Mouse (Mus musculus): ENCODE data around the gene Myom3. TPM values are rescaled to one million over a fixed set of nuclear protein-coding genes. Genes with fewer than 3 reads are reported as not detected.

Gene Myom3
- polyA plus RNA-seq, 1 experiment from 2014 or later = 0.13 TPM

DNA sequence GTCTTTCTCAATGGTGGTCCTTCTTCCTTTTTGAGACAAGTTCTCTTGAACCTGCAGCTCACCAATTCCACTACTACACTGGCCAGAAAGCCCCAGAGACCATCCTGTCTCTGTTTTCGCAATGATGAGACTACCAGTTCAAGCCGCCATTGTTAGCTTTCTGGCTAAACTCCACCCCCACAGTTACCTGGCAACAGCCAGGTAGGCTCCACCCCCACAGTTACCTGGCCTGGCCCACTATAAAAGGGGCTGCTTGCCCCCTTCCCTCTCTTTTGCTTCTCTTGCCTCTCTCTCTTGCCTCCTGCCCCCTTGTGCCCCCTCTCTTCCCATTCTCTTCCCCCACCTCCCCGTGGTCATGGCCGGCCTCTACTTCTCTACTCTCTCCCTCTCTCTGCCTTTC is 62.3 kb downstream of the Myom3 start:
- 89% methylated on average over 4 of the region's 4 CpGs for WGBS
- Histone ChIP-seq H3K4me1 (replicated peaks) (0 out of 2 replicates have a peak, but pooled peaks cover 2% of the 10 kb centered on the region), H3K4me2 (no peak overlapping the region), H3K9me3 (no peaks in the 10 kb centered on the region), H3K36me3 (no peaks in the 10 kb centered on the region), H3K9ac (no peak overlapping the region), H3K27me3 (no peaks in the 10 kb centered on the region), H3K4me3 (no peak overlapping the region), H3K27ac (no peak overlapping the region)
- no peak for ATAC-seq (ENCODE audit: low FRiP score)

DNA sequence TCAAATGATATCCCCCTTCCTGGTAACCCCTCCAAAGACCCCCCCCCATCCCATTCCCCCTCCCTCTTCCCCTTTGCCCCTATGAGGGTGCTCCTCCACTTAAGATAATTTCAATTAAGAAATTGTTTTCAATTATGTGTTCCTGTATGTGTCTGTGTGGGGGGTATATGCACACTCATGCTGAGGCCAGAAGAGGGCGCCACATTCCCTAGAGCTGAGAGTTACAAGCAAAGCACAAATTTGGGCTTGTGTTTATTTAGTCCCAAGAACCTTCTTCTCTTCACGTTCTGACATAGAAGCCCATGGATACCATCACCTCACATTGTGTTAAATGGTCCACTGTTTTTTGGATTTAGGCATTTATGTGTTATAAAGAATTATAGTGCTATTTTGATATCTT is 63.8 kb downstream of the Myom3 start:
- WGBS = 74% methylated on average over 2 of the region's 2 CpGs
- Histone ChIP-seq H3K4me3 (no peak overlapping the region), H3K4me2 (no peak overlapping the region), H3K9me3 (no peaks in the 10 kb centered on the region), H3K36me3 (no peaks in the 10 kb centered on the region), H3K27ac (no peak overlapping the region), H3K27me3 (no peaks in the 10 kb centered on the region), H3K9ac (no peak overlapping the region), H3K4me1 (replicated peaks) (peaks cover 3% of the 10 kb centered on the region)
- ATAC-seq (ENCODE audit: low FRiP score) = no peak

- Histone ChIP-seq H3K9ac (peak overlapping the region; percentile 29; the same call in 1 of the 2 replicates), H3K4me3 (no peak overlapping the region), H3K27me3 (no peaks in the 10 kb centered on the region), H3K27ac (no peak overlapping the region), H3K9me3 (no peaks in the 10 kb centered on the region), H3K4me1 (replicated peaks) (peaks cover 12% of the 10 kb centered on the region), H3K36me3 (no peaks in the 10 kb centered on the region), H3K4me2 (no peak overlapping the region)
- no peak for ATAC-seq (ENCODE audit: low FRiP score)
- 43% methylated on average over 8 of the region's 8 CpGs for WGBS
Observed at GRCm38 (mm10) chr4:135824254-135824653, 64.7 kb downstream of the Myom3 start.

GRCm38 (mm10) chr4:135828491-135828890 is 69.0 kb downstream of the Myom3 start:
- Histone ChIP-seq H3K36me3 (no peaks in the 10 kb centered on the region), H3K4me2 (0 out of 2 replicates have a peak overlapping the region, but pooled peaks have one; percentile 17), H3K9ac (no peak overlapping the region), H3K27me3 (no peaks in the 10 kb centered on the region), H3K9me3 (no peaks in the 10 kb centered on the region), H3K4me3 (no peak overlapping the region), H3K4me1 (replicated peaks) (peaks cover 27% of the 10 kb centered on the region), H3K27ac (peak overlapping the region; percentile 75)
- WGBS = 18% methylated on average over 11 of the region's 11 CpGs
- no peak for ATAC-seq (ENCODE audit: low FRiP score)

DNA sequence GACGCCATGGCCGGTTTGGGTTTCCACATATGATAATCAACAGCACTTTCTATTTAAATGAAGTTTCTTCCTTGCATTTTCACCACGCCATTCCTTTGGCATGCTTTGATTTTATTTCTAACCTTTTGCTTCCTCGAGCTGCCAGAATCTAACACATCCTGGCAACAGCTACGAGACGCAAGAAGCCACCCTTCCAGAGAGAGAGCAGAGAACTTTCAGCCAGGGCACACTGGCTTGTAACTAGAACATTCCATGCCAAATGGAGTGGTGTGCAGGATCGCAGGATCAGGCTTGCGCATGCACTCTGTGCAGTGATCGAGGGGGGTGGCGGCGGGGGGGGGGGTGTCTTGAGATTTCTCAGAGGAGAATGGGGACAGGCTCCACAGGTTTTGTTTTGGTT is 72.6 kb downstream of the Myom3 start:
- H3K4me1 ChIP-seq (replicated peaks) = peaks cover 34% of the 10 kb centered on the region
- no peaks in the 10 kb centered on the region for H3K9me3 ChIP-seq
- no peaks in the 10 kb centered on the region for H3K36me3 ChIP-seq
- H3K27me3 ChIP-seq = no peaks in the 10 kb centered on the region
- WGBS = 79% methylated on average over 11 of the region's 11 CpGs
- ATAC-seq (ENCODE audit: low FRiP score) = no peak
- H3K4me3 ChIP-seq = no peak overlapping the region
- no peak overlapping the region for H3K9ac ChIP-seq
- no peak overlapping the region for H3K4me2 ChIP-seq
- 0 out of 2 replicates have a peak overlapping the region, but pooled peaks have one; percentile 85 for H3K27ac ChIP-seq

DNA sequence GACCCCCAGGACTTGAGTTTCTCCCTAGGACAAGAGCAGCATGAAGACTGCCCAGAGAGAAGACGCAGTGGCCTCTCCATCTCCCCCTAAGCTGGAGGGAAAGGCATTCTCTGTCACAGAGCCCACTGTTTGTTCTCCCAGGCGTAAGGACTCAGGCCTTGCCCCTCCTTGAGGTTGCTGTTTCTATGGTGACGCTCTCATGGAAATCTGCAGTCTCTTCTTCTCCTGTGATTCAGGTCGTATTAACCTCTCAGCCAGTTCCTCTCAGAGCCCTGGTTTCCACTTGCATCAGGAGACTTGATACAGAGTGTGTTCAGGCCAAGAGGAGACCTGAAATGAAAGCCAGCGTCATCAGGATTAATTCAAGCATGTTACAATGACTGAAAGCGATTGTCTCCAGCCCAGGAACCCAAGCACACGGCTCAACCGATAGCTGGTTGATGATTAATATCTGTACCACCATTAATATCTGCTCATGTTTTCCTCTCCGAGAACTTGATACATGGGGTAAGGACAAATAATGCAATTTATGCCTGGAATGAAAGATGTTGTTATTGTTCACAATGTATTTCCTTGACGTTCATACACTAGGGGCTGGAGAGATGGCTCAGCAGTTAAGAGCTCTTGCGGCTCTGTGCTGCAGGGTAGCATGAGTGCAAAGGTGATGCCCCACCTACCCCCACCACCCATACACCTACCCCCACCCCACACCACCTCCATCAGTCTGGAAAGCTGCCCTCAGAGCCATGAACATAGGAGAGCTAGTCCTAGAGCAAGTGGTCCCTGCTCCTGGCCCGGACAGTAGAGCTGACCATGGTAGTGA is 74.0 kb downstream of the Myom3 start:
- Histone ChIP-seq H3K27ac (peak overlapping the region; percentile 85), H3K27me3 (no peaks in the 10 kb centered on the region), H3K9ac (no peak overlapping the region), H3K4me1 (replicated peaks) (peaks cover 32% of the 10 kb centered on the region), H3K36me3 (no peaks in the 10 kb centered on the region), H3K4me2 (0 out of 2 replicates have a peak overlapping the region, but pooled peaks have one; percentile 6), H3K9me3 (no peaks in the 10 kb centered on the region), H3K4me3 (no peak overlapping the region)
- ATAC-seq (ENCODE audit: low FRiP score) = 0 out of 2 replicates have a peak, but pooled peaks have one; percentile 49
- WGBS = 38% methylated on average over 12 of the region's 12 CpGs

GRCm38 (mm10) chr4:135834124-135834717 is 74.7 kb downstream of the Myom3 start:
- Histone ChIP-seq H3K36me3 (no peaks in the 10 kb centered on the region), H3K4me1 (replicated peaks) (peaks cover 25% of the 10 kb centered on the region), H3K27ac (peak overlapping the region; percentile 85; the same call in 1 of the 2 replicates), H3K27me3 (no peaks in the 10 kb centered on the region), H3K9ac (no peak overlapping the region), H3K4me2 (no peak overlapping the region), H3K4me3 (no peak overlapping the region), H3K9me3 (no peaks in the 10 kb centered on the region)
- ATAC-seq (ENCODE audit: low FRiP score) = 0 out of 2 replicates have a peak, but pooled peaks have one; percentile 21
- 83% methylated on average over 8 of the region's 8 CpGs for WGBS

- no peaks in the 10 kb centered on the region for H3K9me3 ChIP-seq
- H3K4me2 ChIP-seq = no peak overlapping the region
- H3K27me3 ChIP-seq = no peaks in the 10 kb centered on the region
- no peak overlapping the region for H3K4me3 ChIP-seq
- no peak overlapping the region for H3K9ac ChIP-seq
- H3K36me3 ChIP-seq = no peaks in the 10 kb centered on the region
- WGBS = 86% methylated on average over 3 of the region's 3 CpGs
- no peak overlapping the region for H3K27ac ChIP-seq
- ATAC-seq (ENCODE audit: low FRiP score) = no peak
- peaks cover 5% of the 10 kb centered on the region for H3K4me1 ChIP-seq (replicated peaks)
Observed at GRCm38 (mm10) chr4:135838925-135839292, 79.4 kb downstream of the Myom3 start.

DNA sequence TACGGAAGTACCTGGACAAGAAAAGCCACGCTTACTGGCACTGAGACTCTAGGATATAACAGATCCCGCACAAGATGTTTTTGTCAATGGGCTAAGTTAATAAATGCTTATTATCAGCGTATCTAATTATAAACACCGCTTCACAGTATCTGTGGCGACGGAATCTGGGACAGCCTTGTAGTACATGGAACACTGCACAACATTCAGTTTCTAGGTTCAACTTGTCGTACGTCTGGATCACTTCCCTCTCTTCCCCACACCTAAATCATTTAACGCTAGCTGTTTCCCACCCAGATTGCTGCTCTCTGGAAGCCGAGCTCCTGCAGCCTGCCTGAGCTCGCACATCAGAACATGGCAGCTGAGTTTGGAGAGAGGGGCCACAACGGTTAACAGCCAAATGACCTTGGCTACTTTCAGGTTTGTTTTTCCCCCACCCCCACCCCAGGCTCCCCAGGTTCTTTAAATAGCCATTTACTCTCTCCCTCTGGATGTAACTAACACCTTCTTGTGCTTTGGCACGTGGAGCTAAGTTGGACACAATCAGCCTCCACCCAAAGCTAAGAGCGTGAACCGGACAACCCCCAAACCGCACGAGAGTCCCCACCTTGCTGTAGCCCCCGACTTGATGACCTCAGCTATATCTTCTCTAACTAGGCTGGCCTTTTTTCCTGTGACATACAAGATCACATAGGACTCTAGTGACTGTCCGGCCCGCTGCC is 79.9 kb downstream of the Myom3 start:
- Histone ChIP-seq H3K27ac (no peak overlapping the region), H3K4me3 (no peak overlapping the region), H3K36me3 (no peaks in the 10 kb centered on the region), H3K27me3 (no peaks in the 10 kb centered on the region), H3K9me3 (no peaks in the 10 kb centered on the region), H3K4me2 (no peak overlapping the region), H3K9ac (no peak overlapping the region), H3K4me1 (replicated peaks) (no peaks in the 10 kb centered on the region; the same call in 1 of the 2 replicates)
- ATAC-seq (ENCODE audit: low FRiP score) = no peak
- WGBS = 87% methylated on average over 21 of the region's 21 CpGs

- Histone ChIP-seq H3K4me3 (no peak overlapping the region), H3K36me3 (no peaks in the 10 kb centered on the region), H3K27me3 (no peaks in the 10 kb centered on the region), H3K4me2 (no peak overlapping the region), H3K9me3 (no peaks in the 10 kb centered on the region), H3K27ac (no peak overlapping the region), H3K9ac (no peak overlapping the region), H3K4me1 (replicated peaks) (no peaks in the 10 kb centered on the region)
- ATAC-seq (ENCODE audit: low FRiP score) = no peak
- 87% methylated on average over 6 of the region's 6 CpGs for WGBS
Observed at GRCm38 (mm10) chr4:135844400-135844799, 84.9 kb downstream of the Myom3 start.

GRCm38 (mm10) chr4:135847581-135847980 is 88.1 kb downstream of the Myom3 start:
- WGBS = 67% methylated on average over 5 of the region's 5 CpGs
- ATAC-seq (ENCODE audit: low FRiP score) = no peak
- H3K4me2 ChIP-seq = no peak overlapping the region

GRCm38 (mm10) chr4:135850411-135851095 is 91.0 kb downstream of the Myom3 start:
- 0 out of 2 replicates have a peak overlapping the region, but pooled peaks have one; percentile 8 for H3K4me3 ChIP-seq
- 32% methylated on average over 13 of the region's 13 CpGs for WGBS

More at GRCm38 (mm10) chr4:135847581-135847980, 88.1 kb downstream of the Myom3 start:
- Histone ChIP-seq H3K9me3 (no peaks in the 10 kb centered on the region), H3K4me1 (replicated peaks) (peaks cover 15% of the 10 kb centered on the region), H3K36me3 (no peaks in the 10 kb centered on the region), H3K4me3 (no peak overlapping the region), H3K9ac (no peak overlapping the region), H3K27ac (no peak overlapping the region), H3K27me3 (no peaks in the 10 kb centered on the region)

More at GRCm38 (mm10) chr4:135850411-135851095, 91.0 kb downstream of the Myom3 start:
- H3K4me2 ChIP-seq = peak overlapping the region; percentile 38
- peak overlapping the region; percentile 74 for H3K27ac ChIP-seq
- H3K36me3 ChIP-seq = no peaks in the 10 kb centered on the region
- peak; percentile 46; the same call in 1 of the 2 replicates for ATAC-seq (ENCODE audit: low FRiP score)
- H3K9ac ChIP-seq = peak overlapping the region; percentile 36
- no peaks in the 10 kb centered on the region for H3K27me3 ChIP-seq
- H3K9me3 ChIP-seq = no peaks in the 10 kb centered on the region
- H3K4me1 ChIP-seq (replicated peaks) = peaks cover 28% of the 10 kb centered on the region
